Mouse (Mus musculus) neural tube, embryonic 10.5 days (tissue): Measurements from ENCODE around the gene Olfr137.

Experiments used
- DNase-seq: peaks from one replicate; pipeline ENCODE4 v3.0.0-alpha.2; 2017; ENCODE audit warnings: low spot score; ENCODE audit errors: extremely low spot score

Olfr137 gene

GRCm38 (mm10) chr17:38307470-38307869 is at the start of gene Olfr137:
Gene Olfr137, minus strand, starts transcription at chr17:38307570.
- no peak for DNase-seq

GRCm38 (mm10) chr17:38329531-38329930 is 22.2 kb upstream of the Olfr137 start, which contains the start of gene Olfr136:
Gene Olfr136, plus strand, starts transcription at chr17:38329831.
- no peak for DNase-seq

GRCm38 (mm10) chr17:38260735-38261134 is 46.6 kb downstream of the Olfr137 start, which contains the start of gene Olfr138:
Gene Olfr138, plus strand, starts transcription at chr17:38261035.
- no peak for DNase-seq
